In genomic region chr13:64364258-64364657, GRCm38 (mm10) we compare ENCODE assay signal across 8 mouse cellular contexts. TPM values are rescaled to one million over a fixed set of nuclear protein-coding genes. Genes with fewer than 3 reads are reported as not detected.
DNase-seq lines count a peak whose midpoint lies in the region; ATAC-seq lines count a peak whose summit lies in the region.

No protein-coding gene starts in this region.

- H3K4me3 ChIP-seq in forebrain, embryonic 16.5 days (replicated peaks; ENCODE audit: low read length): no peak overlapping the region
- no peak overlapping the region for H3K4me3 ChIP-seq in forebrain, embryonic 15.5 days
- no peak overlapping the region for H3K4me3 ChIP-seq in neural tube, embryonic 11.5 days (ENCODE audit: low read depth, low read length)
- H3K4me3 ChIP-seq in liver, embryonic 11.5 days (ENCODE audit: low read depth, low read length): no peak overlapping the region

- H3K4me2 ChIP-seq in forebrain, embryonic 16.5 days (ENCODE audit: low read length): no peak overlapping the region
- no peak overlapping the region for H3K4me2 ChIP-seq in forebrain, embryonic 15.5 days (replicated peaks)
- no peak overlapping the region for H3K4me2 ChIP-seq in neural tube, embryonic 11.5 days (ENCODE audit: low read depth)
- H3K4me2 ChIP-seq in liver, embryonic 11.5 days: no peak overlapping the region

- ATAC-seq in forebrain, embryonic 16.5 days: 0 out of 2 replicates have a peak, but pooled peaks have one; percentile 36
- no peak for ATAC-seq in forebrain, embryonic 15.5 days (replicated peaks)
- no peak for ATAC-seq in neural tube, embryonic 11.5 days (ENCODE audit: insufficient read depth, low FRiP score, low TSS enrichment)
- ATAC-seq in liver, embryonic 11.5 days (replicated peaks; ENCODE audit: low FRiP score): peak; percentile 64; the same call in 1 of the 2 replicates

- H3K9me3 ChIP-seq in forebrain, embryonic 16.5 days (ENCODE audit: control insufficient read depth, low read length): no peaks in the 10 kb centered on the region
- H3K9me3 ChIP-seq in forebrain, embryonic 15.5 days: no peaks in the 10 kb centered on the region
- no peaks in the 10 kb centered on the region for H3K9me3 ChIP-seq in neural tube, embryonic 11.5 days (ENCODE audit: control insufficient read depth, low read length)
- no peaks in the 10 kb centered on the region for H3K9me3 ChIP-seq in liver, embryonic 11.5 days (ENCODE audit: control insufficient read depth, low read length)

- no peak overlapping the region for H3K9ac ChIP-seq in forebrain, embryonic 16.5 days (replicated peaks; ENCODE audit: low read depth, low read length)
- H3K9ac ChIP-seq in forebrain, embryonic 15.5 days (replicated peaks): no peak overlapping the region
- H3K9ac ChIP-seq in neural tube, embryonic 11.5 days (ENCODE audit: low read length): no peak overlapping the region
- H3K9ac ChIP-seq in liver, embryonic 11.5 days (ENCODE audit: low read depth, low read length): no peak overlapping the region

- H3K36me3 ChIP-seq in forebrain, embryonic 16.5 days (ENCODE audit: control insufficient read depth, insufficient read depth): peaks cover 11% of the 10 kb centered on the region
- H3K36me3 ChIP-seq in forebrain, embryonic 15.5 days: peaks cover 47% of the 10 kb centered on the region
- peaks cover 7% of the 10 kb centered on the region for H3K36me3 ChIP-seq in neural tube, embryonic 11.5 days (ENCODE audit: control insufficient read depth, insufficient read depth, low read length)
- peaks cover 7% of the 10 kb centered on the region for H3K36me3 ChIP-seq in liver, embryonic 11.5 days (ENCODE audit: control insufficient read depth, insufficient read depth, low read length)

- peak; percentile 23 for DNase-seq in neural tube, embryonic 11.5 days (ENCODE audit: low spot score)
- DNase-seq in neural tube, embryonic 10.5 days (ENCODE audit: extremely low spot score, low spot score): no peak
- DNase-seq in cerebellum, postnatal 14 days: peak; percentile 48 to 63
- DNase-seq in liver, embryonic 11.5 days (ENCODE audit: low spot score): no peak
- peak; percentile 69 for DNase-seq in thymus, postnatal 0 days (ENCODE audit: low spot score)
- DNase-seq in right cerebral cortex, postnatal 25 days: no peak

- no peaks in the 10 kb centered on the region for H3K27me3 ChIP-seq in forebrain, embryonic 16.5 days (replicated peaks; ENCODE audit: control insufficient read depth, insufficient read depth, low read length)
- H3K27me3 ChIP-seq in forebrain, embryonic 15.5 days: no peaks in the 10 kb centered on the region
- H3K27me3 ChIP-seq in neural tube, embryonic 11.5 days (ENCODE audit: control insufficient read depth, insufficient read depth, low read length): no peaks in the 10 kb centered on the region
- H3K27me3 ChIP-seq in liver, embryonic 11.5 days (replicated peaks; ENCODE audit: control insufficient read depth, insufficient read depth, low read length): no peaks in the 10 kb centered on the region

- 83% methylated on average over 2 of the region's 2 CpGs for WGBS in forebrain, embryonic 16.5 days
- WGBS in forebrain, embryonic 15.5 days: 79% methylated on average over 2 of the region's 2 CpGs
- WGBS in neural tube, embryonic 11.5 days: 80% methylated on average over 2 of the region's 2 CpGs
- WGBS in liver, embryonic 11.5 days: 71% methylated on average over 2 of the region's 2 CpGs

- peaks cover 7% of the 10 kb centered on the region; the same call in 1 of the 2 replicates for H3K4me1 ChIP-seq in forebrain, embryonic 16.5 days (replicated peaks; ENCODE audit: control insufficient read depth, insufficient read depth, low read length)
- H3K4me1 ChIP-seq in forebrain, embryonic 15.5 days: peaks cover 9% of the 10 kb centered on the region; the same call in 1 of the 2 replicates
- no peaks in the 10 kb centered on the region; the same call in 1 of the 2 replicates for H3K4me1 ChIP-seq in neural tube, embryonic 11.5 days (ENCODE audit: control insufficient read depth, insufficient read depth, low read length)
- H3K4me1 ChIP-seq in liver, embryonic 11.5 days (replicated peaks; ENCODE audit: control insufficient read depth, insufficient read depth, low read length): no peaks in the 10 kb centered on the region; the same call in 1 of the 2 replicates

- H3K27ac ChIP-seq in forebrain, embryonic 16.5 days (ENCODE audit: low read length): no peak overlapping the region
- no peak overlapping the region for H3K27ac ChIP-seq in forebrain, embryonic 15.5 days (replicated peaks)
- H3K27ac ChIP-seq in neural tube, embryonic 11.5 days (ENCODE audit: low read depth, low read length): no peak overlapping the region
- no peak overlapping the region for H3K27ac ChIP-seq in liver, embryonic 11.5 days (ENCODE audit: low read depth, low read length)

RNA-seq across cellular contexts. Expression of gene Ctsl, which starts 6.4 kb away (rescaled TPM):
- 114 and 117 TPM in 2 replicates for polyA plus RNA-seq in forebrain, embryonic 16.5 days (2015; fragmentation: Nextera tagmentation; extraction: Ambion mirVana)
- polyA plus RNA-seq in forebrain, embryonic 15.5 days (2015; fragmentation: Nextera tagmentation; extraction: Ambion mirVana): 101 and 112 TPM in 2 replicates
- 148 and 169 TPM in 2 replicates for polyA plus RNA-seq in neural tube, embryonic 11.5 days (2014; fragmentation: Nextera tagmentation; extraction: Ambion mirVana)
- polyA plus RNA-seq in liver, embryonic 11.5 days (2014; fragmentation: Nextera tagmentation; extraction: Ambion mirVana): 160 and 164 TPM in 2 replicates
- polyA plus RNA-seq in thymus, postnatal 0 days (2015; fragmentation: Nextera tagmentation; extraction: Ambion mirVana): 2,169 and 2,296 TPM in 2 replicates

RNA-seq across cellular contexts. Expression of gene Aaed1, which starts 51.7 kb away (rescaled TPM):
- polyA plus RNA-seq in forebrain, embryonic 16.5 days (2015; fragmentation: Nextera tagmentation; extraction: Ambion mirVana): 8.2 and 8.7 TPM in 2 replicates
- 10.2 and 10.3 TPM in 2 replicates for polyA plus RNA-seq in forebrain, embryonic 15.5 days (2015; fragmentation: Nextera tagmentation; extraction: Ambion mirVana)
- polyA plus RNA-seq in neural tube, embryonic 11.5 days (2014; fragmentation: Nextera tagmentation; extraction: Ambion mirVana): 20.0 and 22.9 TPM in 2 replicates
- 43.0 and 45.5 TPM in 2 replicates for polyA plus RNA-seq in liver, embryonic 11.5 days (2014; fragmentation: Nextera tagmentation; extraction: Ambion mirVana)
- 29.6 and 34.2 TPM in 2 replicates for polyA plus RNA-seq in thymus, postnatal 0 days (2015; fragmentation: Nextera tagmentation; extraction: Ambion mirVana)

Comparison
In these comparisons a context has a peak if more than half of its experiments do, and no peak if none do; other contexts are left out.
1. ATAC-seq: peak in forebrain, embryonic 16.5 days (single experiment) and liver, embryonic 11.5 days (single experiment); none in forebrain, embryonic 15.5 days (single experiment) and neural tube, embryonic 11.5 days (single experiment).
2. DNase-seq: peak in neural tube, embryonic 11.5 days (single experiment), cerebellum, postnatal 14 days (2 of 2) and thymus, postnatal 0 days (single experiment); none in neural tube, embryonic 10.5 days (single experiment), liver, embryonic 11.5 days (single experiment) and right cerebral cortex, postnatal 25 days (single experiment).
3. RNA of gene Ctsl, which starts 6.4 kb away (polyA plus RNA-seq): 2,169 to 2,296 TPM in thymus, postnatal 0 days; 160 to 164 TPM in liver, embryonic 11.5 days, 148 to 169 TPM in neural tube, embryonic 11.5 days, 114 to 117 TPM in forebrain, embryonic 16.5 days and 101 to 112 TPM in forebrain, embryonic 15.5 days; every median in the first group is over 10 times any median in the second.